Mouse (Mus musculus) forebrain, embryonic 11.5 days (tissue): ENCODE data around the gene Camkmt. TPM values are rescaled to one million over a fixed set of nuclear protein-coding genes. Genes with fewer than 3 reads are reported as not detected.
A peak's percentile ranks its signal among the peaks of the same experiment; 100 is the strongest.

ENCODE experiments used
- ATAC-seq: fragments of 200-750 bp; cut with Nextera tagmentation; replicated peaks from 2 replicates; pipeline ENCODE4 v1.8.0; 2017; ENCODE audit warnings: moderate TSS enrichment; ENCODE audit not compliant: low FRiP score
- DNase-seq: peaks from one replicate; pipeline ENCODE4 v3.0.0-alpha.2; 2017; ENCODE audit warnings: low spot score
- H3K27ac ChIP-seq: fragments of 300-500 bp; sonication (generic); 2 replicates; pipeline ENCODE4 v1.5.1; 2014; ENCODE audit warnings: low read depth, low read length
- H3K27me3 ChIP-seq: fragments of 300-500 bp; sonication (generic); 2 replicates; pipeline ENCODE4 v1.6.1; 2014; ENCODE audit warnings: mild to moderate bottlenecking, low read length, mixed read lengths; ENCODE audit not compliant: control insufficient read depth, insufficient read depth
- H3K36me3 ChIP-seq: fragments of 300-500 bp; sonication (generic); 2 replicates; pipeline ENCODE4 v1.6.1; 2014; ENCODE audit warnings: mild to moderate bottlenecking, low read length, moderate library complexity, mixed read lengths; ENCODE audit not compliant: control insufficient read depth, insufficient read depth
- H3K4me1 ChIP-seq: fragments of 300-500 bp; sonication (generic); replicated peaks from 2 replicates; pipeline ENCODE4 v1.6.1; 2014; ENCODE audit warnings: low read length, mixed read lengths; ENCODE audit not compliant: control insufficient read depth, insufficient read depth
- H3K4me2 ChIP-seq: fragments of 300-500 bp; sonication (generic); 2 replicates; pipeline ENCODE4 v1.6.1; 2014; ENCODE audit warnings: low read depth, mild to moderate bottlenecking, low read length, moderate library complexity, mixed read lengths; ENCODE audit not compliant: severe bottlenecking
- H3K4me3 ChIP-seq: fragments of 300-500 bp; sonication (generic); 2 replicates; pipeline ENCODE4 v1.5.1; 2014; ENCODE audit warnings: low read depth, low read length
- H3K9ac ChIP-seq: fragments of 300-500 bp; sonication (generic); 2 replicates; pipeline ENCODE4 v1.6.1; 2014; ENCODE audit warnings: low read length
- H3K9me3 ChIP-seq: fragments of 300-500 bp; sonication (generic); 2 replicates; pipeline ENCODE4 v1.6.1; 2016; ENCODE audit warnings: low read length, mixed read lengths; ENCODE audit not compliant: control insufficient read depth
- WGBS: fragments of 180-500 bp; shearing (Covaris S2); extraction: QIAGEN DNeasy Blood & Tissue Kit; methylation state at CpG from one replicate; pipeline ENCODE4 v1.1.7; 2014; 5-methylcytosine and 5-hydroxymethylcytosine counted together
- polyA plus RNA-seq: library from polyadenylated mRNA; unstranded; fragments of >200 nt; fragmentation: Nextera tagmentation; extraction: Ambion mirVana; gene quantifications from 2 replicates; pipeline ENCODE4 v1.2.1, GENCODE M21; 2014

Gene Camkmt
- polyA plus RNA-seq, result 14.6 and 15.9 TPM in 2 replicates

- peak within 1 kb of the TSS; percentile 82 for H3K4me2 ChIP-seq
- H3K9me3 ChIP-seq, result no peaks in the 10 kb centered on the region
- H3K36me3 ChIP-seq, result no peaks in the 10 kb centered on the region
- no peaks in the 10 kb centered on the region; the same call in 1 of the 2 replicates for H3K4me1 ChIP-seq
- peak; percentile 98 for ATAC-seq
- peak; percentile 97 for DNase-seq
- peak within 1 kb of the TSS; percentile 70 for H3K27ac ChIP-seq
- under 1% methylated on average over 63 of the region's 63 CpGs for WGBS
- H3K27me3 ChIP-seq, result no peaks in the 10 kb centered on the region
- peak within 1 kb of the TSS; percentile 72 for H3K9ac ChIP-seq
- peak within 1 kb of the TSS; percentile 61 for H3K4me3 ChIP-seq
Measured at GRCm38 (mm10) chr17:85090120-85091099, at the start of gene Camkmt, which contains the start of gene Prepl. Gene Camkmt (plus strand): TSS chr17:85090552. Gene Prepl (minus strand): TSS chr17:85090241.

- no peak overlapping the region for H3K4me2 ChIP-seq
- no peaks in the 10 kb centered on the region for H3K27me3 ChIP-seq
- no peaks in the 10 kb centered on the region for H3K36me3 ChIP-seq
- 87% methylated on average over 7 of the region's 7 CpGs for WGBS
- no peak for ATAC-seq
- H3K9me3 ChIP-seq, result no peaks in the 10 kb centered on the region
- no peak overlapping the region for H3K27ac ChIP-seq
- H3K4me3 ChIP-seq, result no peak overlapping the region
- H3K4me1 ChIP-seq, result no peaks in the 10 kb centered on the region
- no peak for DNase-seq
- no peak overlapping the region for H3K9ac ChIP-seq
Measured at GRCm38 (mm10) chr17:85040913-85041312, 49.4 kb upstream of the Camkmt start.

DNA sequence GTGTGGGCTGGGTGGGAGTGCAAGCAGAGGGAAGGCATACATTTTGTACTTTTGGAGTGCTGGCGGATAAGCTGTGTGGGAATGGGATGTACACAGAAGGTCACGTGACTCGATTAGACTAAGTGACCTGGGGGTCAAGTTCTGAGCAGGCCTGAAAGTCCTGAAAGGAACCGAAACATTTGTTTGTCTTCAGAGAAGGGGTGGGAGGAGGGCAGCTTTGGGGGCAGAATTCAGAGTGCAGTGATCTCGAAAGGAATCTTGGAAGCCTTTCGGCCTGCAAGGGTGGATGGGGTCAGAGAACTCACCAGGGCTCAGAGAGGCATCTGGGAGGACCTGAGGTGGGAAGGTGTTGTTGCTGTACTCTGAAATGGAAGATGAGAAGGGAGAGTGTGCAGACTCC is 47.9 kb upstream of the Camkmt start:
- DNase-seq (no peak), ATAC-seq (no peak)
- Histone ChIP-seq H3K4me3 (no peak overlapping the region), H3K27me3 (no peaks in the 10 kb centered on the region), H3K9ac (no peak overlapping the region), H3K4me1 (no peaks in the 10 kb centered on the region), H3K36me3 (no peaks in the 10 kb centered on the region), H3K4me2 (no peak overlapping the region), H3K9me3 (no peaks in the 10 kb centered on the region), H3K27ac (no peak overlapping the region)
- 75% methylated on average over 6 of the region's 6 CpGs for WGBS

GRCm38 (mm10) chr17:85043404-85043816 is 46.9 kb upstream of the Camkmt start:
- Histone ChIP-seq H3K4me1 (no peaks in the 10 kb centered on the region), H3K9ac (no peak overlapping the region), H3K27ac (no peak overlapping the region), H3K4me2 (no peak overlapping the region), H3K9me3 (no peaks in the 10 kb centered on the region), H3K4me3 (no peak overlapping the region), H3K27me3 (no peaks in the 10 kb centered on the region), H3K36me3 (no peaks in the 10 kb centered on the region)
- DNase-seq (no peak), ATAC-seq (no peak)
- WGBS, result 85% methylated on average over 6 of the region's 6 CpGs

- 92% methylated on average over 5 of the region's 5 CpGs for WGBS
- H3K9me3 ChIP-seq, result no peaks in the 10 kb centered on the region
- H3K4me3 ChIP-seq, result no peak overlapping the region
- ATAC-seq (no peak), DNase-seq (no peak)
- H3K9ac ChIP-seq, result no peak overlapping the region
- H3K27ac ChIP-seq, result no peak overlapping the region
- no peak overlapping the region for H3K4me2 ChIP-seq
- no peaks in the 10 kb centered on the region for H3K27me3 ChIP-seq
- no peaks in the 10 kb centered on the region for H3K4me1 ChIP-seq
- H3K36me3 ChIP-seq, result no peaks in the 10 kb centered on the region
Measured at GRCm38 (mm10) chr17:85044466-85044865, 45.9 kb upstream of the Camkmt start.

DNA sequence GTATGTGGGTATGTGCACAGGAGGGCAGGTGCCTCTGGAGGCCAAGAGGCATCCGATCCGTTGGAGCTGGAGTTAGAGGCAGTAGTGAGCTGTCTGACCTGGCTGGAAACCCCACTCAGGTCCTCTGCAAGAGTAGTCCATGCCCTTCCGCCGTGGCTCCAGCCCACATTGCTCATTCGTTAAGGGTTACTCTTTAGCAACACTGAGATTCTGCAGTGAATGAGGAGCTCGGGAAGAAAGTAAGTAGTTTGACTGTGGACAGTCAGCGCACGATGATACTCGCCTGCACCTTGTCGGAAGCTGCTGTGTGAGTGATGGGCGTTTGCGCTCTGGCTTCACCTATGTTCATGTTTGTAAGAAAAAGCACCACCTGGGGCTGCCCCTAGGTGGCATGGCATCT is 45.2 kb upstream of the Camkmt start:
- Histone ChIP-seq H3K27ac (no peak overlapping the region), H3K36me3 (no peaks in the 10 kb centered on the region), H3K27me3 (no peaks in the 10 kb centered on the region), H3K4me3 (no peak overlapping the region), H3K9me3 (no peaks in the 10 kb centered on the region), H3K9ac (no peak overlapping the region), H3K4me2 (no peak overlapping the region), H3K4me1 (no peaks in the 10 kb centered on the region)
- no peak for ATAC-seq
- no peak for DNase-seq
- WGBS, result 88% methylated on average over 12 of the region's 12 CpGs

DNA sequence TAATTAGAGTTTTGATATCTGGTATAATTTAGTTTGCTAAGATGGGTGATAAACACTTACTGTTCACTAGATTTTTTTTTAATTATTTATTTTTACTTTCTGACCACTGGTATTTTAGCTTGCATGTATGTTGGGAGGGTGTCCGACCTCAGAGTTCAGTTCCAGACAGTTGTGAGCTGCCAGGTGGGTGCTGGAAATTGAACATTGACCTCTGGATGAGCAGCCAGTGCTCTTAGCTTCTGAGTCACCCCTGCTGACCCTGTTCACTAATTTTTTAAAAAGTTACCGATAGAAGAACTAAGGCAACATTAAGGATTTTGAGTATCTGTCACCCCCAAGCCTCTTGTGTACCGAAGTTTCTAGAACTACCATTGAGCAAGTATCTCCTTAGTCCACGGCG is 42.0 kb upstream of the Camkmt start:
- no peak for DNase-seq
- Histone ChIP-seq H3K4me1 (no peaks in the 10 kb centered on the region), H3K9me3 (no peaks in the 10 kb centered on the region), H3K9ac (no peak overlapping the region), H3K4me3 (no peak overlapping the region), H3K27ac (no peak overlapping the region), H3K36me3 (no peaks in the 10 kb centered on the region), H3K4me2 (no peak overlapping the region), H3K27me3 (no peaks in the 10 kb centered on the region)
- 92% methylated on average over 5 of the region's 5 CpGs for WGBS
- ATAC-seq, result no peak

DNA sequence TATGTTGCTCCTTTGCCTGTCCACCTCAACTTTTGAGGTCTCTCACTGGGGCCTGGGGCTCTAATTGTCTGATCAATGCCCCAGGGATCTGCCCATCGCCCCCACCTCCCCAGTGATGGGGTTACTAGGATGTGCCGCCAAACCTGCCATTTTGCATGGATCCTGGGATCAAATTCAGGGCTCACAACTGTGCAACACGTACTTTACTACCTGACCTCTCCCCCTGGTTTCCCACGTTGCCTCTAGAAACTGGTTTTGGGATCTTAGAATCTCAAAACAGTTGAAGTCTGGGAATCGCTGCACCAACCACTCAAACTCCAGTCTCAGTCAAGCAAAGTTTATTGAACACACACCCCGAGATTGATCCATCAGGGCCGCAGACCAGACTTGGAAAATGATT is 32.1 kb upstream of the Camkmt start:
- DNase-seq, result no peak
- 85% methylated on average over 7 of the region's 7 CpGs for WGBS
- H3K9ac ChIP-seq, result no peak overlapping the region

More for the DNA sequence above, 32.1 kb upstream of the Camkmt start:
- Histone ChIP-seq H3K27me3 (no peaks in the 10 kb centered on the region), H3K4me1 (no peaks in the 10 kb centered on the region), H3K27ac (no peak overlapping the region), H3K4me3 (no peak overlapping the region), H3K9me3 (no peaks in the 10 kb centered on the region), H3K4me2 (no peak overlapping the region), H3K36me3 (no peaks in the 10 kb centered on the region)
- no peak for ATAC-seq
